Mouse (Mus musculus) CH12.LX (cell line): ENCODE measurements at regions not wholly inside any gene's neighbourhood (a gene's known extent, or its start where the extent isn't known, plus 50 kb on each side); places are given as distances from the start of the nearest gene placed in this dataset.
"Not testable (repeated sequence)": the region's sequence is repeated elsewhere in the genome, so short reads cannot be mapped to it uniquely, and the experiment has no call there.

Source experiments
- CTCF ChIP-seq, 2 experiments: IDR thresholded peaks in 1 of 2; conservative IDR thresholded peaks in 1 of 2; 2 replicates each; pipeline ENCODE4 v1.5.1; 2011 to 2012; ENCODE audit warnings: low read depth in 2 of 2, low read length in 2 of 2, improper control_type of control experiment in 1 of 2, inconsistent platforms in 1 of 2, mild to moderate bottlenecking in 1 of 2, moderate library complexity in 1 of 2
- EP300 ChIP-seq: IDR thresholded peaks from 2 replicates; pipeline ENCODE4 v1.6.1; 2011; ENCODE audit warnings: low read length, improper control_type of control experiment
- POLR2A ChIP-seq: IDR thresholded peaks from 2 replicates; pipeline ENCODE4 v1.6.1; 2011; ENCODE audit warnings: low read depth, mild to moderate bottlenecking, improper control_type of control experiment, low read length
- RAD21 ChIP-seq: IDR thresholded peaks from 2 replicates; pipeline ENCODE4 v1.6.1; 2011; ENCODE audit warnings: low read depth, mild to moderate bottlenecking, low read length, improper control_type of control experiment, moderate library complexity
- TCF12 ChIP-seq: IDR thresholded peaks from 2 replicates; pipeline ENCODE4 v1.6.1; 2014; ENCODE audit warnings: low read depth, mild to moderate bottlenecking, inconsistent platforms, low read length, improper control_type of control experiment
- UBTF ChIP-seq: IDR thresholded peaks from 2 replicates; pipeline ENCODE4 v1.6.1; 2012; ENCODE audit warnings: low read depth, mild to moderate bottlenecking, inconsistent platforms, low read length, improper control_type of control experiment, moderate library complexity
- ZC3H11A ChIP-seq: IDR thresholded peaks from 2 replicates; pipeline ENCODE4 v1.6.1; 2012; ENCODE audit warnings: low read depth, mild to moderate bottlenecking, inconsistent platforms, low read length, improper control_type of control experiment

GRCm38 (mm10) chr5:149892453-149892852 is 126.0 kb upstream of the Rxfp2 start:
- not testable (repeated sequence) for TF ChIP-seq CTCF (conservative IDR thresholded peaks at IDR 0.05 in 1 of 2, IDR thresholded peaks at IDR 0.05 in 1 of 2; ENCODE audit: low read depth in 2 of 2, low read length in 2 of 2); ZC3H11A; EP300; POLR2A; RAD21; TCF12; UBTF
